Mouse (Mus musculus): ENCODE measurements around the gene Heatr4. TPM values are rescaled to one million over a fixed set of nuclear protein-coding genes. Genes with fewer than 3 reads are reported as not detected.

The Heatr4 gene
- polyA plus RNA-seq, 1 experiment from 2014 or later, result not detected

DNA sequence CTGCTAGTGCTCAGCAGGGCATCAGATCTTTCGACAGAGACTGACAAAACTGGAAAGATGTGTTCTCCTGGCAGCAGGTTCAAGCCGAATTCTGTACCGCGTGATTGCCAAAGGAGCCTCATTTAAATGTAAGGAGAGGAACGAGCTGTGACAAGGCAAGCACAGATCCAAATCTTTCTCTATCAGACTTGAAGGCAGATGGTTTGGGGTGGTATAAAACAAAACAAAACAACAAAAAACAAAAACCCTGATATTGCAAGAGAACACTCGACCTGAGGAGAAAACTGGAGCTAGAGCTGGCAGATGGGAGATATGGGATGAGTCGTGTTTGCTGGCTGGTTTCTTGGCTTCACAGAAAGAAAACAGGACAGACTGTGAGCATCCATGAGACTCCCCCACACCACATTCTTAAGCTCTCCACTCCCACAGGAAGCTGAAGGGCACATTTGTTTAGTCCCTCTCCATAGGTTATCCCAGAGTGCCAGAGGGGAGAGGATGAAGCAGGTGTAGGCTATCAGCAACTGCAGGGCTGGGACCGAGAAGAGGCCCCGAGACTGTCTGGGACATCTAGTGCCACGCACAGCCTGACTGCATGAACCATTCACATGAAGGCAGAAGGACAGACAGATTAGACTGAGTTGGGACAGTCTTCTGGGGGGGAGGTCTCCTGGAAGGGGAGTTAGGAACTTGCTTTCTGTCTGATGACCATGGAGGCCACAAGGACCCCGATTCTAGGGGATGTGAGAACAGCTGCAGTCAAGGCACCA, 13.9 kb upstream of the Heatr4 start:
- no peaks in the 10 kb centered on the region for H3K36me3 ChIP-seq (replicated peaks)
- no peak overlapping the region for H3K4me3 ChIP-seq (replicated peaks)
- no peak overlapping the region for H3K27ac ChIP-seq (replicated peaks)
- ATAC-seq (ENCODE audit: insufficient read depth), result no peak; the same call in 1 of the 2 replicates
- no peaks in the 10 kb centered on the region for H3K9me3 ChIP-seq (replicated peaks)
- H3K27me3 ChIP-seq, result no peaks in the 10 kb centered on the region
- WGBS (ENCODE audit: insufficient replicate concordance), result 49% methylated on average over 11 of the region's 11 CpGs
- no peak overlapping the region for H3K4me2 ChIP-seq
- peaks cover 4% of the 10 kb centered on the region; the same call in 1 of the 2 replicates for H3K4me1 ChIP-seq (replicated peaks)
- H3K9ac ChIP-seq, result no peak overlapping the region

DNA sequence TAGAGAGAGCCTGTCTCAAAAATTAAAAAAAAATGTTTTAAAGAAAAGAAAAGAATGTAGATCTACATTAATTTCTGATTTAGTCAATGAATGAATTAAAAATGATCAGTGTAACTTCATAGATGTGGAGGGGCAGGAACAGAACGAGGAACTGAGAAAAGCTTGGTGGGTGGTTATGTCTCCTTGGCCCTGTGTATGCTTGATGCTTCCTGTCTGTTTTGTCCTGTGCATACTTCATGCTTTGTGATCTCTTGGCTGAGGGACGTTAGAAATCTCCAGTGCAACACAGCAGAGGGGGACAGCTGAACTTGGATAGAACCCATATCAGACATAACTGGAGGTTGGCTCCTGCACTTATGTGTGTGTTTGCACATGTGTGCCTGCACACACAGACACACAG, 12.6 kb upstream of the Heatr4 start:
- 33% methylated on average over 2 of the region's 2 CpGs for WGBS (ENCODE audit: insufficient replicate concordance)
- 0 out of 2 replicates have a peak, but pooled peaks cover 2% of the 10 kb centered on the region for H3K36me3 ChIP-seq (replicated peaks)
- no peak overlapping the region for H3K9ac ChIP-seq
- no peak overlapping the region for H3K4me2 ChIP-seq
- no peaks in the 10 kb centered on the region for H3K27me3 ChIP-seq
- peaks cover 4% of the 10 kb centered on the region; the same call in 1 of the 2 replicates for H3K4me1 ChIP-seq (replicated peaks)
- ATAC-seq (ENCODE audit: insufficient read depth), result no peak
- H3K9me3 ChIP-seq (replicated peaks), result no peaks in the 10 kb centered on the region
- H3K4me3 ChIP-seq (replicated peaks), result no peak overlapping the region
- H3K27ac ChIP-seq (replicated peaks), result no peak overlapping the region

DNA sequence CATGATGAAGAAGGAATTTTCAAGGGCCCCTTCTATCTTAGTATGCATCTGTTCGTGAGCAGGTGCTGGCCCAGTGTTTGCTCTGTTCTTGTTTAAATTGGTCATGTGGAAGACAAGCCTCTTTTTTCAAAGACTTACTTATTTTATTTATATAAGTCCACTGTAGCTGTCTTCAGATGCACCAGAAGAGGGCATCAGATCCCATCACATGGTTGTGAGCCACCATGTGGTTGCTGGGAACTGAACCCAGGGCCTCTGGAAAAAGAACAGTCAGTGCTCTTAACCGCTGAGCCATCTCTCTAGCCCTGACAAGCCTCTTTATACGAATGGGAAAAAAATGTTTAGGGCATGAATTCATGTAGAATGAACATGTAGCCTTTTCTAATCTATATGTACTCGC, 4.7 kb upstream of the Heatr4 start:
- no peak overlapping the region for H3K27ac ChIP-seq (replicated peaks)
- peaks cover 11% of the 10 kb centered on the region for H3K4me1 ChIP-seq (replicated peaks)
- 74% methylated on average over 4 of the region's 4 CpGs for WGBS (ENCODE audit: insufficient replicate concordance)
- no peak for ATAC-seq (ENCODE audit: insufficient read depth)
- H3K4me2 ChIP-seq, result no peak overlapping the region
- H3K4me3 ChIP-seq (replicated peaks), result no peak overlapping the region
- H3K9ac ChIP-seq, result no peak overlapping the region
- no peaks in the 10 kb centered on the region for H3K9me3 ChIP-seq (replicated peaks)
- H3K27me3 ChIP-seq, result no peaks in the 10 kb centered on the region
- 0 out of 2 replicates have a peak, but pooled peaks cover 2% of the 10 kb centered on the region for H3K36me3 ChIP-seq (replicated peaks)

DNA sequence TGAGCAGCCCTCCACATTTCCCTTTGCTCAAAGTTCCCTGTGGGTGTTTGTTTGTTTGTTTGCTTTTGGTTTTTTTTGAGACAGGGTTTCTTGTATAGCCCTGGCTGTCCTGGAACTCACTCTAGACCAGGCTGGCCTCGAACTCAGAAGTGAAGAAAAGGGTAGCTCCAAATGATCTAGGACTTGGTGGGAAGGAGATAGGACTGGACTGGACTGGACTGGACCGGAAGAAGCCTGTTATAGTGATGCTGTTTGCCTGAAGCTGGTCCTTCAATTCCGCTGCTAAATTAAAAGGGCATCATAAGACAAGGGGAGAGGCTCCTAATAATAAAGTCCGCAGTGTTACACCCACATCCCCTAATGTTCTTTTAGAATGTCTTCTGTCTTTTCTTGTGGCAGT, 3.8 kb upstream of the Heatr4 start:
- H3K36me3 ChIP-seq (replicated peaks), result 0 out of 2 replicates have a peak, but pooled peaks cover 2% of the 10 kb centered on the region
- ATAC-seq (ENCODE audit: insufficient read depth), result no peak
- 52% methylated on average over 4 of the region's 4 CpGs for WGBS (ENCODE audit: insufficient replicate concordance)
- peaks cover 11% of the 10 kb centered on the region for H3K4me1 ChIP-seq (replicated peaks)
- H3K9ac ChIP-seq, result peak overlapping the region; percentile 54
- H3K4me2 ChIP-seq, result peak overlapping the region; percentile 77
- peak overlapping the region; percentile 80 for H3K27ac ChIP-seq (replicated peaks)
- H3K27me3 ChIP-seq, result no peaks in the 10 kb centered on the region
- peak overlapping the region; percentile 62 for H3K4me3 ChIP-seq (replicated peaks)
- no peaks in the 10 kb centered on the region for H3K9me3 ChIP-seq (replicated peaks)

DNA sequence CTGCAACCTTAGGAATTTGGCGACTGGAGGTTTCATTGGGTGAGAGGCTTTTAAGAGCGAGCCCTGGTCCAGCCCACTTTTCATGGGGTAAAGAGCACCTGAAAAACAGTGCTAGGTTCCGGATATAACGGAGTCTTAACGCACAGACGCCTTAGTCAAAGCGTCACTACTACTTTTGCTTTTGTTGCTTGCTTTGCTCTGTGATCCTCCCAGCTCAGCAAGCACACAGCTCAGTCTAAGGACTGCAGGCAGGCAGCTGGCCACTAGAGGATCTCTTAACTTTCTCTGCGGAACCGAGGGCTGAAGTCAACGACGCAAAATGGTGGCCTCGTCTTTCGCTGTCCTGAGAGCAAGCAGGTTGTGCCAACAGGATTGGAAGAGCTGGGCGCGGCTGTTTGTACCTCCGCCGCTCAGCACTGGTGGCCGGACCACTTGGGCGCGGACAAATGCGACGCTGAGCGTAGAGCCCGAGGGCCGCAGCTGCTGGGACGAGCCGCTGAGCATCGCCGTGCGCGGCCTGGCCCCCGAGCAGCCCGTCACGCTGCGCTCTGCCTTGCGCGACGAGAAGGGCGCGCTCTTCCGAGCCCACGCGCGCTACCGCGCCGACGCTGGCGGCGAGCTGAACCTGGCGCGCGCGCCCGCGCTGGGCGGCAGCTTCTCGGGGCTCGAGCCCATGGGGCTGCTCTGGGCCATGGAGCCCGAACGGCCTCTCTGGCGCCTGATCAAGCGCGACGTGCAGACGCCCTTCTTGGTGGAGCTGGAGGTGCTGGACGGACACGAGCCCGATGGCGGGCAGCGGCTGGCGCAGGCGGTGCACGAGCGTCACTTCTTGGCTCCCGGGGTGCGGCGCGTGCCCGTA, 3.2 kb upstream of the Heatr4 start, which contains the start of gene Acot2:
Gene Acot2, plus strand, starts transcription at position 279 of the 859 bp plus-strand sequence.
- Histone ChIP-seq H3K4me1 (replicated peaks) (peaks cover 11% of the 10 kb centered on the region), H3K9ac (peak within 1 kb of the TSS; percentile 54), H3K36me3 (replicated peaks) (no peaks in the 10 kb centered on the region), H3K4me2 (peak within 1 kb of the TSS; percentile 77), H3K27ac (replicated peaks) (peak within 1 kb of the TSS; percentile 80), H3K27me3 (no peaks in the 10 kb centered on the region), H3K9me3 (replicated peaks) (no peaks in the 10 kb centered on the region), H3K4me3 (replicated peaks) (peak within 1 kb of the TSS; percentile 62)
- WGBS (ENCODE audit: insufficient replicate concordance), result under 1% methylated on average over 80 of the region's 80 CpGs
- ATAC-seq (ENCODE audit: insufficient read depth), result peak; percentile 75

DNA sequence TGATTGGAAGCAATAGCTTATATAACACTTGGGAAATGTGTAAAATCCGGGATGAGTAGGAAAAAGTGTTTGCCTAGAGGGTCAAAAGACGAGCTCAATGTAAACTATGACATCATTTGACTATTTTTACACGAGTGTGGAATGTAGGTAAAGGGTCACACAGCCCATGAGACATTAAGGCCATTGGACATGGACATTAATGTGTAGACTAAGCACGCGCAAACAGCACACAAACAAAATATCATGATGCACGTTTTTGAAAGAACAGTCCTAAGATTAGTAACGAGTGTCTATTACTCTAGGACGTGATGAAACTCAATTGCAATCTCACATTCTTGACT, 2.6 kb upstream of the Heatr4 start:
- Histone ChIP-seq H3K9ac (0 out of 2 replicates have a peak overlapping the region, but pooled peaks have one; percentile 54), H3K4me2 (peak overlapping the region; percentile 77), H3K36me3 (replicated peaks) (no peaks in the 10 kb centered on the region), H3K27me3 (no peaks in the 10 kb centered on the region), H3K9me3 (replicated peaks) (no peaks in the 10 kb centered on the region), H3K4me1 (replicated peaks) (peaks cover 14% of the 10 kb centered on the region), H3K4me3 (replicated peaks) (peak overlapping the region; percentile 62), H3K27ac (replicated peaks) (peak overlapping the region; percentile 80)
- ATAC-seq (ENCODE audit: insufficient read depth), result peak; percentile 59
- WGBS (ENCODE audit: insufficient replicate concordance), result 21% methylated on average over 8 of the region's 8 CpGs

DNA sequence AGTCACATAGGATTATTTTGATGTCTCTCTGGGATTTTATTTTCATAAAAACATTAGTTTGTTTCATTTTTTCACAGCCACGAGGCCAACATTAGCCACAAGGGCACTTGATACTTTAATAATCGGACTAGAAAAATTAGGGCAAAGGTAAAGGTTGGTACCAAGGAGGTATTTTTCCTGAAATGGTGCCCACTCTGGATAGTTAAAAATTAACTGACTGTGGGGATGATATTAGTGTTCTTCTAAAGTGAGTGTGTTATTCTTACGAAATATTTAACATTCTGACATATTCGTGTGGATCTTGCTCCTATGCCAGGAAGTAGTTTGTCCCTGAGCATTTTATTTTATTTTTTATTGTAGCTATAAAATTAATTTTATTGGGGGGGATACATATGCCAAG, 3.0 kb downstream of the Heatr4 start:
- Histone ChIP-seq H3K9me3 (replicated peaks) (no peaks in the 10 kb centered on the region), H3K27ac (replicated peaks) (no peak overlapping the region), H3K36me3 (replicated peaks) (no peaks in the 10 kb centered on the region), H3K9ac (no peak overlapping the region), H3K27me3 (no peaks in the 10 kb centered on the region), H3K4me3 (replicated peaks) (no peak overlapping the region), H3K4me1 (replicated peaks) (peaks cover 9% of the 10 kb centered on the region; the same call in 1 of the 2 replicates), H3K4me2 (no peak overlapping the region)
- WGBS (ENCODE audit: insufficient replicate concordance), result 65% methylated on average over 4 of the region's 4 CpGs
- no peak for ATAC-seq (ENCODE audit: insufficient read depth)

DNA sequence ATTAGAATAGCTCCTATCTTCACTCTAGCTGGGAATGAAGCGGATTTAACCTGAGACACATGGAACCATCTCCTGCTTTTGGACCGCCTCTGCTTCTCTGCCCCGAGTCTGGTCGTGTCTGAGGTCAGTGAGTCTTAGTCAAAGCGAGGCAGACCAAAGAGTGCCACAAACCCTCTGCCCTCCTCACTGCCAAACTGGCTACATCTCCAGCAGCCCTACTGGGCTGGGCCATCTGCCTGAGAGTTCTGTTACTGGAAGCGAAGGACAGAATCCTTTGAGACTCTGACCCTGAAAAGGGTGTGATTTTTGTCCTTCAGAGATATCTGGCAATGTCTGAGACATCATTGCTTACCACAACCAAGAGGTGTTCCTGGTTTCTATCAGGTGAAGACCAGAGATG, 5.8 kb downstream of the Heatr4 start:
- 73% methylated on average over 6 of the region's 6 CpGs for WGBS (ENCODE audit: insufficient replicate concordance)
- Histone ChIP-seq H3K9me3 (replicated peaks) (no peaks in the 10 kb centered on the region), H3K27me3 (no peaks in the 10 kb centered on the region), H3K9ac (no peak overlapping the region), H3K4me3 (replicated peaks) (no peak overlapping the region), H3K4me1 (replicated peaks) (0 out of 2 replicates have a peak, but pooled peaks cover 5% of the 10 kb centered on the region), H3K36me3 (replicated peaks) (no peaks in the 10 kb centered on the region), H3K27ac (replicated peaks) (no peak overlapping the region), H3K4me2 (no peak overlapping the region)
- no peak for ATAC-seq (ENCODE audit: insufficient read depth)

DNA sequence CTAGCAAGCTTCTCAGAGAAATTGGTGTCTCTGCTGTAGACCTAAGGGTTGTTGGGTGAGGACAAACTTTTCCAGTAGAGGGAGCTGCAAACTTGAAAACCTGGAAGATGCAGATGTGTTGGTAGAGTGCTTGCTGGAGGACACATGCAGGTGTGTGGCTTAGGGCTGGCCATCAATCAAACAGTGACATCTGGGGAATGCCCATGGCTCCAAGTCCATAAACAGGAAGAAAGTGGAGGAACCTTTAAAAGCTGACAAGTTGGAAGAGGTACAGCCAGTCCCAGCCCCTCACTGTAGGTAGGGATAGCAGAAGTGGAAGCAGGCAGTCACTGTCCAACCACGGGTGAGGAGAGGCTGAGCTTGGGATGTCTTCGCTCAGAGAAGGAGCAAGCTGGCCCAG, 12.5 kb downstream of the Heatr4 start:
- Histone ChIP-seq H3K27me3 (no peaks in the 10 kb centered on the region), H3K4me3 (replicated peaks) (no peak overlapping the region), H3K9me3 (replicated peaks) (no peaks in the 10 kb centered on the region), H3K36me3 (replicated peaks) (no peaks in the 10 kb centered on the region), H3K4me2 (no peak overlapping the region), H3K27ac (replicated peaks) (no peak overlapping the region), H3K4me1 (replicated peaks) (no peaks in the 10 kb centered on the region), H3K9ac (no peak overlapping the region)
- WGBS (ENCODE audit: insufficient replicate concordance), result 27% methylated on average over 2 of the region's 2 CpGs
- no peak for ATAC-seq (ENCODE audit: insufficient read depth)

DNA sequence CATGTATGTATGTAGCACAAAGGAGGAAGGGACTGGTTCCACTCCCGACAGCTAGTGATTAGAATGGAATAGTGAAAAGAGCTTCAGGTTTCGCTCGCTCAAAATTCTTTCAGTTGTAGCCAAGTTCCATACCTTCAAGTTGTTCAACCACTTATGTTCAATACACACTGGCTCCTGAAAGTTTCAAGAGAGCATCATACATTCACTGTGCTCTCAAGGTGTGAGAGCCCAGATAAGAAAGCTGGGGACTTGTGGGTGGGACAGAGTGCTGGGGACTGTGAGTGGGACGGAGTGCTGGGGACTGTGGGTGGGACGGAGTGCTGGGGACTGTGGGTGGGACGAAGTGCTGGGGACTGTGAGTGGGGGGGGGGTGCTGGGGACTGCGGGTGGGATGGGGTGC, 19.4 kb downstream of the Heatr4 start:
- H3K4me3 ChIP-seq (replicated peaks), result no peak overlapping the region
- H3K27me3 ChIP-seq, result no peaks in the 10 kb centered on the region
- no peak overlapping the region for H3K4me2 ChIP-seq
- no peak overlapping the region for H3K9ac ChIP-seq
- H3K36me3 ChIP-seq (replicated peaks), result no peaks in the 10 kb centered on the region
- no peaks in the 10 kb centered on the region for H3K4me1 ChIP-seq (replicated peaks)
- no peaks in the 10 kb centered on the region for H3K9me3 ChIP-seq (replicated peaks)
- no peak overlapping the region for H3K27ac ChIP-seq (replicated peaks)
- no peak for ATAC-seq (ENCODE audit: insufficient read depth)
- 49% methylated on average over 7 of the region's 7 CpGs for WGBS (ENCODE audit: insufficient replicate concordance)

DNA sequence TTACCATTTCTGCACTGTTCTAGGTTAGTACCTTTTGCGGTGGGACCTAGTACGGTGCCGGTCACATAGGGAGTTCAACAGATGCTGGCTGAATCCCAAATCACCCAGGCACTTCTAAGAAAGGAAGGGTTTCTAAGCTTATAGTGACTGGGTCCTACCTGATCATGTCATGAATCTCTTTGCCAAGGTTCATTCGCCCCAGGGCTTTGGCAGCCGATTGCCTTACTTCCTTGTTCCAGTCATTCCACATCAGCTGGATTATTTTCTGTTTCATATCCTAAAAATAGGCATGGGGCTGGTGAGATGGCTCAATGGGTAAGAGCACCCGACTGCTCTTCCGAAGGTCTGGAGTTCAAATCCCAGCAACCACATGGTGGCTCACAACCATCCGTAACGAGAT, 26.4 kb downstream of the Heatr4 start:
- Histone ChIP-seq H3K4me3 (replicated peaks) (no peak overlapping the region), H3K4me2 (no peak overlapping the region), H3K36me3 (replicated peaks) (0 out of 2 replicates have a peak, but pooled peaks cover 3% of the 10 kb centered on the region), H3K4me1 (replicated peaks) (peaks cover 8% of the 10 kb centered on the region), H3K9ac (no peak overlapping the region), H3K27ac (replicated peaks) (no peak overlapping the region), H3K9me3 (replicated peaks) (no peaks in the 10 kb centered on the region), H3K27me3 (no peaks in the 10 kb centered on the region)
- no peak for ATAC-seq (ENCODE audit: insufficient read depth)
- 82% methylated on average over 9 of the region's 9 CpGs for WGBS (ENCODE audit: insufficient replicate concordance)

Measured in liver, embryonic 15.5 days (tissue).